Mouse (Mus musculus) liver, adult 2 months (tissue): ENCODE data around the gene Ccdc81. TPM values are rescaled to one million over a fixed set of nuclear protein-coding genes. Genes with fewer than 3 reads are reported as not detected.

Experiments used
- DNase-seq: peaks from one replicate; pipeline ENCODE4 v3.0.0-alpha.2; 2011; ENCODE audit warnings: low read depth, low spot score; ENCODE audit errors: extremely low read depth
- H3K27ac ChIP-seq: fragments of 200-500 bp; replicated peaks from 2 replicates; pipeline ENCODE4 v1.5.1; 2012; ENCODE audit warnings: low read depth, mild to moderate bottlenecking, control low read depth, inconsistent platforms, low read length; ENCODE audit not compliant: insufficient read depth
- H3K27me3 ChIP-seq: fragments of 200-500 bp; 2 replicates; pipeline ENCODE4 v1.6.1; 2012; ENCODE audit warnings: mild to moderate bottlenecking, moderate library complexity, low read length, inconsistent platforms; ENCODE audit not compliant: control insufficient read depth, insufficient read depth
- H3K36me3 ChIP-seq: fragments of 200-500 bp; 2 replicates; pipeline ENCODE4 v1.6.1; 2012; ENCODE audit warnings: low read length, inconsistent platforms; ENCODE audit not compliant: control insufficient read depth, insufficient read depth
- H3K4me1 ChIP-seq: fragments of 200-500 bp; 2 replicates; pipeline ENCODE4 v1.6.1; 2011; ENCODE audit warnings: low read length; ENCODE audit not compliant: control insufficient read depth, insufficient read depth
- H3K4me3 ChIP-seq: fragments of 200-500 bp; 2 replicates; pipeline ENCODE4 v1.5.1; 2011; ENCODE audit warnings: low read depth, mild to moderate bottlenecking, control low read depth, low read length, moderate library complexity; ENCODE audit not compliant: insufficient read depth
- H3K79me2 ChIP-seq: fragments of 200-500 bp; 2 replicates; pipeline ENCODE4 v1.6.1; 2012; ENCODE audit warnings: inconsistent platforms, mild to moderate bottlenecking, low read length, moderate library complexity; ENCODE audit not compliant: control insufficient read depth, insufficient read depth
- H3K9ac ChIP-seq: fragments of 200-500 bp; 2 replicates; pipeline ENCODE4 v1.6.1; 2012; ENCODE audit warnings: low read depth, mild to moderate bottlenecking, control low read depth, inconsistent platforms, low read length
- CTCF ChIP-seq: fragments of 200-500 bp; IDR thresholded peaks from 2 replicates; pipeline ENCODE4 v1.5.1; 2011; ENCODE audit warnings: low read depth, low read length, control low read depth
- POLR2A ChIP-seq: fragments of 200-500 bp; IDR thresholded peaks from 2 replicates; pipeline ENCODE4 v1.6.1; 2011; ENCODE audit warnings: low read length, control low read depth; ENCODE audit not compliant: insufficient read depth; ENCODE audit errors: extremely low read depth
- WGBS: fragments of 180-500 bp; shearing (Covaris S2); methylation state at CpG from one replicate; pipeline ENCODE4 v1.1.7; 2018; 5-methylcytosine and 5-hydroxymethylcytosine counted together
- polyA plus RNA-seq: library from polyadenylated mRNA; depleted of rRNA; stranded (reverse); fragments of >200 nt; gene quantifications from 2 replicates; pipeline ENCODE4 v1.2.3, GENCODE M21; 2012
- total RNA-seq: library from RNA; depleted of rRNA; stranded (reverse); fragments of >200 nt; gene quantifications from 2 replicates; pipeline ENCODE4 v1.2.3, GENCODE M21; 2014

Gene Ccdc81
- total and polyA plus RNA-seq, 2 experiments: not detected

- H3K4me3 ChIP-seq: no peak overlapping the region
- TF ChIP-seq POLR2A (no peak), CTCF (no peak)
- H3K4me1 ChIP-seq: no peaks in the 10 kb centered on the region
- no peak overlapping the region for H3K27ac ChIP-seq
- H3K36me3 ChIP-seq: no peaks in the 10 kb centered on the region
- no peaks in the 10 kb centered on the region for H3K79me2 ChIP-seq
- WGBS: 84% methylated on average over 5 of the region's 5 CpGs
- H3K27me3 ChIP-seq: no peaks in the 10 kb centered on the region
- no peak for DNase-seq
- no peak overlapping the region for H3K9ac ChIP-seq
These were observed 50.3 kb downstream of the Ccdc81 start for GRCm38 (mm10) chr7:89853131-89853530.

- Histone ChIP-seq H3K79me2 (no peaks in the 10 kb centered on the region), H3K27me3 (no peaks in the 10 kb centered on the region), H3K4me1 (no peaks in the 10 kb centered on the region), H3K4me3 (no peak overlapping the region), H3K27ac (no peak overlapping the region), H3K36me3 (no peaks in the 10 kb centered on the region), H3K9ac (no peak overlapping the region)
- TF ChIP-seq CTCF (no peak), POLR2A (no peak)
- DNase-seq: no peak
- WGBS: 73% methylated on average over 10 of the region's 10 CpGs
These were observed 51.0 kb downstream of the Ccdc81 start for GRCm38 (mm10) chr7:89852158-89853095.

- no peak overlapping the region for H3K9ac ChIP-seq
- 55% methylated on average over 3 of the region's 3 CpGs for WGBS
- no peak for DNase-seq
- no peaks in the 10 kb centered on the region for H3K4me1 ChIP-seq
- no peak overlapping the region for H3K27ac ChIP-seq
- TF ChIP-seq CTCF (no peak), POLR2A (no peak)
- no peaks in the 10 kb centered on the region for H3K79me2 ChIP-seq
- no peak overlapping the region for H3K4me3 ChIP-seq
- H3K36me3 ChIP-seq: no peaks in the 10 kb centered on the region
- H3K27me3 ChIP-seq: no peaks in the 10 kb centered on the region
These were observed 52.9 kb downstream of the Ccdc81 start for GRCm38 (mm10) chr7:89850510-89850909.

GRCm38 (mm10) chr7:89845669-89846068, 57.8 kb downstream of the Ccdc81 start:
- H3K4me3 ChIP-seq: no peak overlapping the region
- H3K27me3 ChIP-seq: no peaks in the 10 kb centered on the region
- no peak overlapping the region for H3K9ac ChIP-seq
- no peak overlapping the region for H3K27ac ChIP-seq
- DNase-seq: no peak
- WGBS: 71% methylated on average over 4 of the region's 4 CpGs
- no peaks in the 10 kb centered on the region for H3K36me3 ChIP-seq
- TF ChIP-seq POLR2A: no peak
- TF ChIP-seq CTCF: no peak
- no peaks in the 10 kb centered on the region for H3K4me1 ChIP-seq
- no peaks in the 10 kb centered on the region for H3K79me2 ChIP-seq

GRCm38 (mm10) chr7:89843533-89843932, 59.9 kb downstream of the Ccdc81 start:
- H3K36me3 ChIP-seq: no peaks in the 10 kb centered on the region
- no peaks in the 10 kb centered on the region for H3K27me3 ChIP-seq
- no peak overlapping the region for H3K9ac ChIP-seq
- H3K4me1 ChIP-seq: no peaks in the 10 kb centered on the region
- peak; percentile 43; the same call in 1 of the 2 replicates for TF ChIP-seq CTCF
- TF ChIP-seq POLR2A: no peak
- no peak overlapping the region for H3K27ac ChIP-seq
- H3K79me2 ChIP-seq: no peaks in the 10 kb centered on the region
- DNase-seq: no peak
- WGBS: 19% methylated on average over 6 of the region's 6 CpGs
- H3K4me3 ChIP-seq: no peak overlapping the region

- no peaks in the 10 kb centered on the region for H3K36me3 ChIP-seq
- 55% methylated on average over 6 of the region's 6 CpGs for WGBS
- no peak overlapping the region for H3K27ac ChIP-seq
- H3K9ac ChIP-seq: no peak overlapping the region
- no peak overlapping the region for H3K4me3 ChIP-seq
- no peaks in the 10 kb centered on the region for H3K27me3 ChIP-seq
- H3K4me1 ChIP-seq: no peaks in the 10 kb centered on the region
- H3K79me2 ChIP-seq: no peaks in the 10 kb centered on the region
- no peak for DNase-seq
- TF ChIP-seq POLR2A (no peak), CTCF (no peak)
These were observed 60.3 kb downstream of the Ccdc81 start for GRCm38 (mm10) chr7:89843121-89843520.
